Mouse (Mus musculus) adrenal gland, postnatal 4 days (tissue): ENCODE measurements around the gene Gzme. TPM values are rescaled to one million over a fixed set of nuclear protein-coding genes. Genes with fewer than 3 reads are reported as not detected.
"Not testable (repeated sequence)": the region's sequence is repeated elsewhere in the genome, so short reads cannot be mapped to it uniquely, and the experiment has no call there.

ENCODE experiments used
- DNase-seq, 2 experiments: peaks; one replicate each; pipeline ENCODE4 v3.0.0; 2021 to 2022; ENCODE audit warnings: low spot score in 2 of 2, mixed read lengths in 2 of 2
- long read RNA-seq, 2 experiments: library from polyadenylated mRNA; stranded (forward); transcript quantifications; one replicate each; pipeline ENCODE4 v2.0.0; 2021
- total RNA-seq, 2 experiments: library from RNA; stranded (reverse); gene quantifications; 2 replicates each; pipeline ENCODE4 v1.2.3; 2021

The Gzme gene
- not detected for total RNA-seq
- long read RNA-seq, experiment 1 = 0 reads
- long read RNA-seq, experiment 2 = 0 reads

- DNase-seq = no peak
Measured at GRCm38 (mm10) chr14:56120525-56120924, at the start of gene Gzme. TSS of gene Gzme (minus strand) at chr14:56120625.

DNA sequence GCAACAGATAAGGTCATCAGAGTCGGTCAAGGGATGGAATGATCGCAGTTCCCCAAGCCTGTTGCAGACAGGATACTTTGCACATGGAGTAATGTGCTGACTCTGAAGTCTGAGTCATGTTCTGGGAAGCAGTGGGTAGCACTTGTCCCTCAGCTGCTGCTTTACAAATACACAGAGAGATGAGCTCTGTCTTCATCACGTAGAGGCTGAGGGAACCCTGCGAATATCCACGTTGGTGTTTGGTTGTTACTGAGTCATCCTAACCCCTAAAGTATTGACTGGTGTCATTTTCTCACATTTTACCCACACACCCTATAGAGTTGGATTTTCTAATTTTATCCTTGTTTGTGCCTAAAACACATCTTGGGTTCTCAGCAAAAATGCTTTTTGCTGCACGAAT lies 47.6 kb upstream of the Gzme start:
- no peak for DNase-seq

GRCm38 (mm10) chr14:56162109-56162508 lies 41.7 kb upstream of the Gzme start:
- no peak for DNase-seq

DNA sequence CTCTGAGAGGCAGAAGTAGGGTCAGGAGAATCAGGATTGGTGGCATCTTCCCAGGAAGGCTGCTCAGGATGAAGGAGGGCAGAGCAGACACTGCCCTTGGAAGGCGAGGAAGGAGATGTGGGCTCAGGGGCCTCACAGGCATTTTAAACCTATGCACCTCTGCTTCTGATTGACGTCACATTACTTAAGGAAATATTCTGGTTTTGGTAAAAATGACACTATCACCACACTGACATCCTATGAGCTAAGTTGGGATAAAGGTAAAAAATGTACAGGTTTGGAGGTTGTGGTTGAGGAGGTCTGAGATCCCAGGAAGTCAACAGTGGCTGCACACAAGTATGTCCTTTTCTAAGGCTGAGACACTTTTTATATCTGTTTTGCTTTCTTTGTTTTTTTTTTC lies 39.1 kb upstream of the Gzme start, which contains the start of gene Gzmg:
Gene Gzmg (minus strand): TSS at position 101 of the 400 bp plus-strand sequence.
- not testable (repeated sequence) for DNase-seq

GRCm38 (mm10) chr14:56155340-56155739 lies 34.9 kb upstream of the Gzme start:
- DNase-seq = no peak

GRCm38 (mm10) chr14:56133675-56134074 lies 13.2 kb upstream of the Gzme start:
- DNase-seq = not testable (repeated sequence)

DNA sequence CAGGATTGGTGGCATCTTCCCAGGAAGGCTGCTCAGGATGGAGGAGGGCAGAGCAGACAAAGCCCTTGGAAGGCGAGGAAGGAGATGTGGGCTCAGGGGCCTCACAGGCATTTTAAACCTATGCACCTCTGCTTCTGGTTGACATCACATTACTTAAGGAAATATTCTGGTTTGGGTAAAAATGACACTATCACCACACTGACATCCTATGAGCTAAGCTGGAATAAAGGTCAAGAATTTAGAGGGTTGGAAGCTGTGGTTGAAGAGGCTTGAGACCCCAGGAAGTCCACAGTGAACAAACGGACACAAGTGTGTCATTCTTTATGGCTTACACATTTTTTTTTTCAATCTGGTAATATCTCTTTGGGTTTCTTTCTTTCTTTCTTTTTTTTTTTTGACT lies 12.1 kb upstream of the Gzme start, which contains the start of gene Gzmd:
Gene Gzmd (minus strand): TSS at position 101 of the 400 bp plus-strand sequence.
- not testable (repeated sequence) for DNase-seq

GRCm38 (mm10) chr14:56128341-56128740 lies 7.9 kb upstream of the Gzme start:
- no peak for DNase-seq

DNA sequence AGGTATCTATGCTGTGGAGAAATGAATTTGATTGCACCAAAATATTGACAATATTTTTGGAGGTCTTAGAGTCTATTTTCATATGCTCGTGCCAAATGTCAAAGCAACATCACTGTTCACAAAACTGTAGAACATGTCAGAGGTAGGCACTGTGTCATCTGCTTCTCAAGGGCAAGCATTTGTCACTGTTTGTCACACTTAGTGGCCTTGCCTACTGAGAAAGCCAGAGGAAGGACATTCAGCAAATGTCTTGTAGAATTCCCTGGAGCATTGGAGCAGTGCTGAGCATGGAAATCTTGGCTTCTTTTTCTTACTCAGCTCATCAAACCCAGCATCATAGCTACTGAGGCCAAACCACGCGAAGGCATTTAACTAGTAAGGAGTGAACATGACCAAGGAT lies 3.1 kb upstream of the Gzme start:
- no peak for DNase-seq

- not testable (repeated sequence) for DNase-seq
Measured at GRCm38 (mm10) chr14:56115531-56116310, 4.7 kb downstream of the Gzme start.

DNA sequence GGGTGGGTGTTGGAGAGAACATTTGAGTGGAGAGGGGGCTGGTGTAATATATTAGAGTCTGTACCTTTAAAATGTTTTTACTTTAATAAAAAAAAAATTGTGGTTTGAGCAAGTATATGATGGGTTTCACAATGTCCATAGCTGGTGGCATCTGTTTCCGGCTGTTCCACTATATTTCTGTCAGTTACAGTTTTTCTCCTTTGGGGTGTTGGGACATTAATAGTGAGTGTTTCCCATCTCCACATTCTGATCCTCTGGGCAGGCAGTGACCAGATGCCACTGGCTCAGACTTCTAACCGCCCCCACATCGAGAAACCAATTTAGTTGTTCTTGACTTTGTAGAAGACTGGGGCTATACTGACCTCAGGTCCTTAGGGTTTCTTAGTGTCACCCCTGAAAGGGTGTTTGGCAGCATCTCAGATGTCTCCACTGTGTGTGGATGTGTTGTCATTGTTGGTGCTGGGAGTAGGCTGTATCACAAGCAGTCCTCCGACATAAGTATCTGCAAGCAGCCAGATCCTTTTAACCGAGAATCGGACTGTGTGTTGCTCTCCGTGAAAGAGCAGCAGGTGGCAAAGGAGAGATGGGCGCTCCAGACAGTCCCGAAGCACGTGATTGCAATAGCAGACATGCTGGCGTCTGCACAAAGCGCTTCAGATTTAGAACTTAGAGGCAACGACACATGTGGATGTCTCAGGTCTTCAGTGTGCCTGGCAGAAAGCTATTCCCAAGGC lies 14.8 kb downstream of the Gzme start:
- DNase-seq = no peak

- no peak for DNase-seq
Measured at GRCm38 (mm10) chr14:56105016-56105415, 15.4 kb downstream of the Gzme start.

GRCm38 (mm10) chr14:56103452-56103851 lies 17.0 kb downstream of the Gzme start:
- no peak for DNase-seq

DNA sequence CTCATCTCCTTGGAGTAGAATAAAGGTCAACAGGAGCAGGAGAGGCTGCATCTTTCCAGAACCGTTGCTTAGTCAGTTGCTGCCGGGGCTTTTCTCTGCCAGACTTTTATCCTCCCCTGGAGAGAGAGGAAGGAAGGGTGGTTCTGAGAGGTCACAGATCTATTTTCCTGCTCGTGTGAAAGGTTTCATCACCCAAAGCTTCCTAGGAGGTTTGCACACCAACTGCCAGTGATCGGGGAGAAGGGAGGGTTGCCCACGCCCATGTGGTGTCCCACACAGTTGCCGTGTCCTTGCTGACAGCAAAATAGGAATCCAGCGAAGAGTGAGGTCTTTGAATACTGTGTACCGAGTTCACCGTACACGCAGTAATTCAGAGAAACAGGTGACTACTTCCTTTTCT lies 18.0 kb downstream of the Gzme start, which contains the start of gene Ctsg:
Gene Ctsg (minus strand): TSS at position 189 of the 400 bp plus-strand sequence.
- DNase-seq = no peak

- DNase-seq = no peak
Measured at GRCm38 (mm10) chr14:56098940-56099339, 21.5 kb downstream of the Gzme start.

GRCm38 (mm10) chr14:56097597-56097996 lies 22.8 kb downstream of the Gzme start:
- no peak for DNase-seq

- no peak for DNase-seq
Measured at GRCm38 (mm10) chr14:56093353-56093752, 27.1 kb downstream of the Gzme start.

GRCm38 (mm10) chr14:56086711-56087110 lies 33.7 kb downstream of the Gzme start:
- no peak for DNase-seq

DNA sequence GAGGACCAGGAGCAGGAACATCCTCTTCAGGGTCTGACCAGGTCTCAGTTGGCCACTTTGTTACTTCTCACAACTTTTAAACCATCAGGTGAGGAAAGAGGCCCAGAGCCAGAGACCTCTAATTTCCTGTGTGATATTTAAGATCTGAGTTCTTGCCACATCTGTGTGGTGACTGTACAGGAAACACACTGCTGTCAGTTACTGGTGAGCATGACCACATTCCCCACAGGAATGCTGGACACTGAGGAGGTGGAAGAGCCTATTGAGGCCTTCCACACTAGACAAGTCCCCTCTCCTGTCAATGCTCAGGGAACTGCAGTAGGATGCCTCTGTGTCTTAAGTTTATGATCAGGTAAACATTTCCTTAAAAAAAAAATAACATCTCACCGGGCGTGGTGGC lies 35.3 kb downstream of the Gzme start, which contains the start of gene Mcpt8:
Gene Mcpt8 (minus strand): TSS at position 107 of the 400 bp plus-strand sequence.
- DNase-seq = no peak

GRCm38 (mm10) chr14:56082016-56082415 lies 38.4 kb downstream of the Gzme start:
- no peak for DNase-seq
